Mouse (Mus musculus) neural tube, embryonic 10.5 days (tissue): ENCODE data around the gene Irak4.

Experiments
- DNase-seq: peaks from one replicate; pipeline ENCODE4 v3.0.0-alpha.2; 2017; ENCODE audit warnings: low spot score; ENCODE audit errors: extremely low spot score

Gene Irak4

DNA sequence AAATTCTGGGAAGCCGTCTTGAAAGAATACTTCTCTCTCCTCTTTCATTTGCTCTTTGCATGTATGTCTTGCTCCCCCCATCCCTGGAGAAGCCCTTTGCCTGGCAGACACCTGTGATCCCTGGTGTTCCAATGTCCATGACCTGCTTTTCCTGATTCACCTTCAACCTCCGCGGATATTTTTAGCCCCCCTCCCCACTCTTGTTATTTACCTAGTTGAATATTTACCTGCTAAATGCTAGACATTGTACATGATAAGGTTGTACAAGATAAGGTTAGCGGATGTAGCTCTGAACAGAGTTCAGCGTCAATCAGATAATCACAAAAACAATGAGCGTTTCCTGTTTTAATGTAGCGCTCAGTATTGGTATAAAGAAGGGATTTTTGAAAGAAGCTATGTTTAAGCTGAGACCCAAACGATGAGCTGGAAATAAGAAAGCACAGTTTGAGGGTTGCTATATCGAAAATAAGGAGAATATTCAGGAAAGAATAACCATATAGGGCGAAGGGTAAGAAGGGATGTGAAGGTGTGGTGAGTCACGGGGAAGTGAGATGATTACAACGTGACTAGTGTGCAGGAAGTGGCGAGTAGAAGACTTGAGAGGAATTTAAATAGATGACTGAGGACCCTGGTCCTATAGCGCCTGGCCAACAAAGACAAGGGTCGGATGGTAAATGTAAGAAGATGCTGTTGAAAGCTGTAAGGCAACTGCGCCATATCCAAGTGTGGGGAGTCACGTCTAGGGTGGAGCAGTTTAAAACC is 15.6 kb downstream of the Irak4 start:
- DNase-seq, result no peak

DNA sequence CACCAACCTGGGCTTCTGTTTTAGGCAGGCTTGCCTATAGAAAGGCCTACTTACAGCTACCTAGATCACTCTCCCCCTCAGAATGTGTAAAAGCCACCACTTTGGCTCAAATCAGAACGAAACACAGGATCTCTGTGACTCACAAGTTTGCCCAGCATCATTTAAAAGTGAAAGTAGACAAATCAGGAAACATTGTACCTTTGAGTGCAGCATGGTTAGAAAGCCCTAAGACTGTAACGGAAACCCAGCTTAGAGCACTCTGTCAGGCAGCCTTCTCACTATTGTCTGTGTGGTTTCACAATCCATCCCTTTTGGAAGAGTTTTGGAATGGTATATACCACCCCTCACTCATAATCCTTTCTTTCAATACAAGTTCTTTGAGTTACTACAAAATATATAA is 21.5 kb downstream of the Irak4 start:
- no peak for DNase-seq

DNA sequence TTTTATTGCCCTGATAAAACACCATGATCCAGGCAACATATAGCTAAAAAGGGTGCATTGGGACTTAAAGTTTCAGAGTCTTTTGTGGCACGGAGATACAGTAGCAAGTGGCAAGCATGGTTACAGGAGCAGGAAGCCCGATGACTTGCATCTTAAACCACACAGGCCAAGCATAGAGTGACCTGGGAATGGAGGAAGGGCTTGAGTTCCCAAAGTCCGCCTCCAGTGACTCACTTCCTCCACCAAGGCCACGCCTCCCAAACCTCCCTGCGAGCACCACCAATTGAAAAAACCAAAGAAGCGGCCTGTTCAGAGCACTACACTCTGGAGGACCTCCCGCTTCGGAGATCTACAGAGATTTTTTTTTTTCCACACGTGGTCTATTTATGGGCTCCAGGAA is 22.4 kb downstream of the Irak4 start:
- no peak for DNase-seq

DNA sequence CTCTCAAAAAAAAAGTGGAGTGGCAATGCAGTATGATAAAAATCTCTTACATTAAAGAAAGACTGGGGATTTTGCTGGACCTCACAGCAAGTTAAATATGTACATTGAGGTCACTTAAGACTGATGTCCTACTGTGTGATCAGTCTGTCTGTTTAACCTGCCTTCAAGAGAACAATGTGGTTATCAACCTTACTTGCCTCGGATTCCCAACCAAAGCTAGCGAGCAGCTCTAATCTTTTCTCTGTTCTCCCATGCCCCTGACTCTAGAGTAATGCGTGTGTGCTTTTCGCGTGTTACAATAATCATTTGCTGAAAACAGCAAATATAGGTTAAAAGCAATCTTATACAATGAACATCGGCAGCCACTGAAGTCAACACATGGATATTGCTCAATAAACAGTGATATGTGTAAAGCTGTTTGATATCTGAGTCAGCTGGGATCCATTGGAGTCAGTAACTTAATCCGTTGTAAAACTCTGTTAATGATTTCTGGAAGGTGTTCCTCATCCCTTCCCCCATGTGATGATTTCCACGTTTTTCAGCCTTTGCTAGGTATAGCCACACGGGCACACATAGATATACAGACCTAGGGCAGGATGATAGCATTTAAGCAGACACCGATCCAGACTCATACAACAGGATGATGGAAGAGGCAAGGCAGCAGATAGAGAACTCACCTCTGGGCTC is 25.2 kb downstream of the Irak4 start:
- DNase-seq, result no peak

DNA sequence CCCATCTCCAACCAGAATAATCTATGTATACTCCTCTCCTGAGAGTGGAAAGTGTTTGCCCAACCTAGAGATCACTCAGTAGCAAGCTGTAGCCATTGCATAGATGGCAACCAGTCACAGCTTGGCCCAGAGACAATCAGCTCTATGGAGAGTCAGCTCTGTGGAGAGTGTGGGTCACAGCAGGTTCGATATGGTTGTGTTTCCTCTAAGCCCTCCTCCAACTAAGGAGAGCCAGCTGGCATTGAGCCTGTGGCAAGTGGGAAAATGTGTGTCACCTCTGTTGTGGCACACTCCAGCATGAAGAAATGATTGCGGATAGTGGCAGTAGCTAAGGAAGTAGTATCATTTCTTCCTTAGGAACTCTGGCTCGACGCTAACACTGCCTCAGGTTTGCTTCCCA is 28.1 kb downstream of the Irak4 start:
- DNase-seq, result no peak

DNA sequence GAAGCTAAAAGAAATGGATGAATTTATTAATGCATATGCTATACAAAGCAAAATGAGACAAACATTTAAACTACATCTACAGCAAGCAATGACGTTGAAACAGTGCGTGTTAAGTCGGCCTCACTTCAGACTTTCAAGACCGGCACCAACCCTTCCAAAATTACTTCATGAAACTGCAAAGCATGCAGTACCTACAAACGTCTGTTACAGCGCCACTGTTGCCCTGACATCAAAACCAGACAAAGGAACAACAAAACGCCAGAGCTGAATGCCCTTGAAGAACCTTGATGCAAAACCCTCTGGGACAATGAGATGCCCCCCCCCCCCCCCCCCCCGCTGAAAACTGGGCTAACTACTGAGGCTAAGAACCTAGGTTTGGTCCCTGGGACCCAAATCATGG is 29.3 kb downstream of the Irak4 start:
- DNase-seq, result no peak

DNA sequence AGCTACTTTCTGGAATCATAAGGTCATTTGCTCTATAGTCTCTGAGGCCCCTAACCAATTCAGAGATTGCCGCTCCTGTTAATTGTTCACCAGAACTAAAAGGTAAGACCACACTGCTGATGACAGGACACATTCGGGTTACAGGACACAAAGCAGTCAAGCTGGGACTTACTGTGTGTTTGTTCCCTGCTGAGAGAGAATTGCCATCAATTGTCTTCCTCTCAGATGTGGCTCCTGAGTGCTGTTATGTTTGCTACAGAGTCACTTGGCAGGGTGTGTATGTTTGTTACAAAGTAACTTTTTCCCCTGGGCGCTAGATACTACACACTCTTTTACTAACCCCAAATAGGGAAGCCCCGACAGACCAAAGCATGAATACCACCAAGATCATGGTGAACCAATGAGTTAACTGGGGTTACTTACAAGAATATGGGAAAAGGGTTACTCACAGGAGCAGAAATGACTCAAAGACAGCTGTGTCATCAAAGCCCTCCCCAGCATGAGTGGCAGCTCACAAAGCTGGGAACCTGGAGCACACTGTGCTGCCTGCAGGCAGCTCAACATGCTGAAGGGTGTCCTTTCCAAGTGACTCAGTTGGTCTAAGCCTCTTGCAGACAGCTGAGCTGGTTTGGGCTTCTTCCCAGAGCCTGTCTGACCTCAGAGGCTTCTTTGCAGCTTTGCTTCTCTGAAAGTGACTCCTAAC is 31.3 kb downstream of the Irak4 start:
- DNase-seq, result no peak

DNA sequence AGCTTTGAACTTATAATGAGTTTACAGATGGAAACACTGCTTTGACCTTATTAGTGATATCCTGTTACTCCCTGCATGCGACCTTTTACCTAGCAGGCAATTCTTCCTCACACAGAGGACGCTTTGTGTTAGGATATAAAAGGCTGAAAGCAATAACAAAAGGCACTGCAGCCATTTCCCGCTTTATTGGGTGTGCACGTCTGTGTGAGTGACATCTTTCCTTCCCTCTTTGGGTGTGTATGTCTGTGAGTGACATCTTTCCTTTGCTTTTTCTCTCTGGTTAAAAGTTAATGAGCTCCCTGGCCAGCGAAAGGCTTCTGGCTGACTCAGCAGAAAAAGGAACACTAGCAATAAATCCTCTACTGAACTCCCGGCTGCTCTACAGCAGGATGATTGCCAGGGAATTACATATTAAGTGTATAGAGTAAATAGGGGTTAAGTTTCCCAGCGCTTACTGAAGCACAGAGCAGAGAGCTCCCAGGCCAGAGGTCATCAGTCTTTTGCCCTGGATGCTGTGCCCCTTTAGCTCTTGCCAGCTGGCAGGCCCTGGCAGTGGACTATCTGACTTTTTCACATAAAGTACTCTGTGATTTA is 38.7 kb downstream of the Irak4 start:
- DNase-seq, result no peak

DNA sequence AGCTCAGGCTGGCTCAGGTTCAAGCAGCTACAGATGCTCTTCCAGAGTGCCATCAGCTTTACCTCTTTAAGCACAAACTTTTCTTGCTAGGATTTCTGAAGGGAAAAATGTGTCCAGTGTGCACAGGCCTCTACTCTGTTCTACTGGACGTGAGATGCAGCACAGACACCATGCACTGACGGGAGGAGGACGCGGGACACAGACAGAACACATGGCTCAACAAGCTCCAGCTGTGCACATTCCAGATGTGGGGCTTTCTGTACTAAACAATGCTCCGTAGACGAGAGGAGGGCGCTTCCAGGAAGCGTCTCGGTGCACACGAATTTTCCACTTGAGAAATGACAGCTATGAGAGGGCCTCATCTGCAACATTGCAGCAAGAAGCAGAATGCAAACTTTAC is 39.7 kb downstream of the Irak4 start:
- no peak for DNase-seq

DNA sequence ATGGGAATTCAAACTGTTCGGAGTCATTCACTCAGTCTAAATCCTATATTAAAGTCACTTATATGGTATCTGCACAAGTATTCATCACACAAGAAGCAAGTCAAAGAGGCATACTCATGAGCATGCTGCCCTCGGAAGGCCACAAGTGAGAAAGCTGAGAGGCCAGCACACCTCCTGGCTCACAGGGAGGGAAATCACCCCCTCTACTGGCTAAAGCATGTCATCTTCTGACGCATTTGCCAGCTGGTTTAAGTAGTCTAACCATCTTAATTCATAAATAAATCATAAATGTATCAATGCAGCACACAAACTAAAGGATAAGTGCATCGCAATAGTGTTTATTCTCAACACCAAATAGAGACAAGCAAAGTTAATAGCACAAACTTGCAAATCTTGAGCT is 41.3 kb downstream of the Irak4 start:
- DNase-seq, result no peak

DNA sequence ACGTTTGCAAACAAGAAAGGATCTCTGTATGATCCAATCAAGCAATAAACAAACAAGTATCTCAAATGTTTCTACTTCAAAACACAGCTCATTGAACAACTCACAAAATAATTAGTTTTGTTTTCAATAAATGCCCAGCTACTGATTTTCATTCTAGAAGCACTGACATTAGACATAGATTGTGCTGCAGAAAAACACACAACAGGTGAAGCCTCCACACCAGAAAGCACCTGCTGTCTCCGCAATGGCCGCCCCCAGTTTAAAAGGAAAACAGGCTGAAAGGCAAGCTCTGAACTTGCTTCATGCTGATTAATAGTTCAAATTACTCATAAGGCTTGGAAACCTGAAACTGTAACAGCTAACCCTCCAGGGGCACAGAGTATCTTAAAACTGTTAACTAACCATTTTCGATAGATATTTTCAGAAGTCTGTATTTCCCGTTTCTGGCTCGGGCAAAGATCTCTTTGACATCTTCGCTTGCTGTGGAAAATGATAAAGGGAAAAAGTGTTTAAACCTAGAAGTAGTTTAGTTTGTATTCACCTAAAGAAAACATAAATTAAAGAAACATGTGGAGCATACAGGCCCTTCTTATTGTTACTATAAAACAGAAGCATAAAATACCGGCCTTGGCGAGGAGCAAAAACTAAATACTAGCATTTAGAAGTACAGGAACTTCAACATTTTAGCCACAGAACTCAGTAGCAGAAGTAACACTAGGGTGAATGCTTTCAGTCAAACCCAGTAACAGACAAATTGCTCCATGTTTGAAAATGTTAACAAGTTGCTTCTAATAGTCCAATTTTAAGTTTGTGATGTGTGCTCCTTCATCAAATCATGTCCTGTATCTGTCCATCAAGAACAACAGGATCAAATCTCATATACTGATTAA is 44.6 kb downstream of the Irak4 start:
- DNase-seq, result no peak

DNA sequence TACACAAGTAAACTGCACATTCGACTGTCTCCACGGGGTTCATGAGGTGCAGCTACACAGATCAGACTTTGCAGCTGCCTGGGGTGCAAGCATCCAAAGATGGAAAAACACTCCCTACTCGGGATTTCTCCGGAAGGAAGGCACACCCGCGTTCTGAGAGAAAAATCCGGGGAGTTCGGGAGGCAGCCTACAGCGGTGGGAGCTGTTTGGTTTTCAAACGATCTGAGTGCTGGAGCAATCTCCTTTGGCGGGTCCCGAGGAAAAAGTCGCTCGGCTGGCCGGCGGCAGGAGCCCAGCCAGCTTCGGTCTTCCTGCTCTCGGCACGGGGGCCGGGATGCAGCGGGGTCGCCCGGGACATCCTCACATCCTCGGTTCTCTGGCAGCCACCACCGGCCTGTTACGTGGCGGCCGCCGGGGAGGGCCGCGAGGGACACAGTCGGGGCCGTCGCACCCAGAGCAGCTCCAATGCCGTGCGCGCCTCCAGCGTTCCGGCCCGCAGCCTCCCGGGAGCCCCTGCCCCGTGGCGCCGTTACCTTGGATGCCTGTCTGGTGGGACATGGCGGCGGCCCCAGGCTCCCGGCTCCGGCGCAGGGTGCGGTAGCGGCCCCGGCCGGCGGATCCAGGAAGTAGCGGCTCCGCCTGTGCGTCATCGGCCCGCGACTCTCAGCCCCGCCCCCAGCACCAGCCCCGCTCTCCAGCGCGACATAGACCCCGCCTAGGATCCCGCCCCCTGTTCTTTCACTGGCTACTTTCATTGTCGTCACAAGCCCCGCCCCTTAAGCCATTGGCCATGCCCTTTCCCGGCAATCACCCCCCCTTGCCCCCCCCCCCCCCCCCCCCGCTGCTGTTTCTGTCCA is 46.0 kb downstream of the Irak4 start, which contains the start of gene Twf1:
TSS of gene Twf1 (minus strand) at position 671 of the 857 bp plus-strand sequence.
- peak; percentile 99 for DNase-seq

DNA sequence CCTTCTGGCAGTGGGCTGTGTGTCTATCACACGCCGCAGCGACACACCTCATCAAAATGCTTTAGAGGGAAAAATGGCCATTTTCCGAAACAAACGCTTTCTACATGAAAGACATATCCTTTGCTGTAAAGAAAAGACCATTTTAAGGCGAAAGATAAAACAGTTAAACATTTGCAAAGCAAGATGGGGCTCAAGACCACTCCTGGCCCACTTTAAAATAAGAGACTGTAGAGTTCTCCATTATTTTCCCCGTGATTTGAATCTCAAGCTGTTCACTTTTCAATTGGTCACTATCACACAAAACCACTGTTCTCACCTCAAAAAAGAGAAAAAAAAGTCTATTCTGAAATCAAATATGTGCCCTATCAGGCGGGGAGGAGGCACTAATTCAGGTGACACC is 46.6 kb downstream of the Irak4 start:
- no peak for DNase-seq

DNA sequence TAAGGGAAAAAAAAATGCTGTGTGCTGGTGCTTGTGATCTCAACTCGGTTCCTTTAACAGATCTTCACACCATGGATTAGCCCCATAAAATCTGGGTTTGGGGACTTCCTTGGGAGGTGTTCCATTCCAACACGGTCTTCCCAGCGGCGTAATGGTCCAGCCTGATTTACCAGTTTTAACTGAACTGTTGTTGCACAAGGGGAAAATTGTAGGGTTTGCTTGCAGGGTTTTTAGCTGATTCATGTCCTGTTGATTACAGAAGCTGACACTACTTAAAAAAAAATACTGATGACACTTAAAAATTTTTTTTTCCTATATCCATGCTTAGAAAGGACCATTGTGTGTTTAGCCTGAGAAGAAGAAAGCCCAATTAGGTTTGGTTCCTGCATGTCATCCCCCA is 47.9 kb downstream of the Irak4 start:
- DNase-seq, result no peak

DNA sequence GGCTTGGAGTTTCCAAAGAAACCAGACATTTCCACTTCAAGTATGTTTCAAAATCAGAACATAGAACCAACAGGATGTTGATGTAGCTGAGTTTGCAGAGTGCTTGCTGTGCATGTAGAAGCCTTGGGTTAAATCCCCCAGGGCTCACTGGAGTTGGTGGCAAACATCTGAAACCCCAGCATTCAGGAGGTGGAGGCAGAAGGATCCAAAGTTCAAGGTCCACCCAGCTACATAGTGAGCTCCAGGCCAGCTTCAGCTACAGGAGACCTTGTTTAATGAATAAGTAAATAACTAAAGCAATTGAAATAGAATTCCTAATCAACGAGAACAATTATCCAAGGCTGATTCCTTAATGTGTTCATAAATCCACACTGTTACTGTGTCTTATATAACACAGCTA is 50.1 kb downstream of the Irak4 start:
- DNase-seq, result no peak

DNA sequence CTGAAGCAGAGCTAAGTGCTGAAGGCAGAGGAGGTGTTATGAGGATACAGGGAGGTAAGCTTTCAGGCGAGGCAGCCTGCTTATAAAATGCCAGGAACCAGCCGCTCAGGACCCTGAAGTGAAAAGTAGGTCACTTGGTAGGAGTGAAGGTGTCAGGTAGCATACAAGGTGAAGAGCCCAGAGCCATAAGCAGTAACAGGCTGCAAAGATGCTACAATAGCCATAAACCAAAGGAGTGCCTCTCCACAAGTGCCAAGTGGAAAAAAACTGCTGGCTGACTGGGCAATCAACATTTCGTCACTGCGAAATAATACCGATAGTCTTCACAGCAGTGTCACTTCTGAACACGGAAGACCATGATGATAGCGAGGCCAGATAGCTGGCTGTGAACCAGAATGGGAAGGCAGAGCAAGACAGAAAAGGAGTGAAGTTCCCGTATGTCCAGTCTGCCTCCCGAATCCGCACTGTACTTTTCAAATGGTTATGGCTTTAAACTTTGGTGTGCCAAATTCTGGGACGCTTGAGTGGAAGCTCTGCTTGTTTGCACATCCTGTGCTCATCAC is 56.8 kb downstream of the Irak4 start:
- no peak for DNase-seq

DNA sequence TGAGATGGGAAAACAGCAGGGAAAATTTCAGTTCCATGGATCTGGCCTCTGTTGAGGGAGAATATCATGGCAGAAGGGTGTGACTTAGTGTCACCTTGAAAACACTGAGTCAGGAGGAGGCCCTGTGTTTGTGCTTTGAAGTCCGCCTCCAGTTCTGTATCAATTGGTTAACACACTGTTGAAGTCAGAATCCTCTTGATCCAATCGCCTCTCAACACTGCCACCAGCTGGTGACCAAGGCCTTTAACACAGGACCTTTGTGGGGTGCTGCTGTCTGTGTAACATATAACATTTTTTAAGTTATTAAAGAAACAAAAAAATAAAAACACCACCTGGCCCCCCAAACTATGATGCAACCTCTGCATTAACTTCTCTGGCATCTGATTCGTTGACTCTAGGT is 57.9 kb downstream of the Irak4 start:
- no peak for DNase-seq

DNA sequence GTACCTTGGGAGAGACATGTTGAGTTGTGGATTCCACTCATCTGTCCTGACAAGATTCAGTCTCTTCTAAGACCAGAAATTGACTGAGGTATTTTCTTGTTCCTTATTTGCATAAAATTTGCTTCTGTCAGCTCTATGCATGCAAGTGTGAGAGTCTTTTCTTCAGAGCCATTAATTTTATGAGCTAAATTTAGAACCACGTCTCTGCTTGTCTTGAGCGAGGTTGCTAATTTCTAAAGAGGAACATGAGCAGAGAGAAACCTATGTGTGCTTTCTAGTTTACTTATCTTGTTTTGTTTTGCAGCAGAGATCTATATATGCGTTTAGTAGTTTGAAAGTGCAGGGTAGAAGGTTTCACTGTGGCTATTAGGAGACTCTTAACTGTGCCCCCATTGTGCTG is 59.0 kb downstream of the Irak4 start:
- no peak for DNase-seq

DNA sequence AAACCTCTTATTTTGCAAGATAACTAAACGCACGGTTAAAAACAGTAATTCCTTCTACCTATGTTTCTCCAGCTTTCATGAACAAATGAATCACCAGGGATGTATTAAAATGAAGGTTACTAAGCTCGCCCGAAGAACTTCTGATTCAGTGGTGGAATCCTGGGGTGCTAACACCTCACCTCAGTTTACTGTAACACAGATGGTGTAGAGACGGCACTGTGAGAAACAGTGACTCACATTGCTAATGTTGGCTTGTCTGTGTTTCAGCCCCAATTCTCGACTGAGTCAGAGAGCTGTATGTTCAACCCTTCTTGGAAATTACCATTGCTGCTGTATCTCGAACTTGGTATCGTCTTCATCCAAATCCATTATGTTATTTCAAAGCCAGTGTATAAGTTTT is 64.3 kb downstream of the Irak4 start:
- DNase-seq, result no peak

DNA sequence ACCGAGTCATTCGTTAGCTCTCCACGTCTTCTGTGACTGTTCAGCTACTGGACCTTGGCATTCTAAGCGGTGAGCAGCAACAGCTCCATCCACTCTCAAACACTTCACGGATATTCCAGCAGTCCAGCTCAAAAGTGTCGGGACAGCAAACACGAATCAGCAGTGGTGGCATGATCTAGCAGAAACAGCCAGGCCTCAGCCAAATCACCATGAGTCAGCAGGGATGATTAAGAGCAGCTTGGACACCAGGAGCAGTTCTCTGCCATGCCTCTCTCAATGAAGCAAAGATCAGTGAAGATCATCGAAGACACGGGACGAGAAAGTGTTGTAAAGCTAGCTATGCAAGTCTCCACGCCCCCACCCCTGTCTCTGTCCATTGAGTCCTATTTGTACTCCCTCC is 72.6 kb downstream of the Irak4 start:
- DNase-seq, result no peak
